Mouse (Mus musculus) midbrain, embryonic 14.5 days (tissue): ENCODE results near the gene Rbfox2. TPM values are rescaled to one million over a fixed set of nuclear protein-coding genes. Genes with fewer than 3 reads are reported as not detected.

Experiments used
- ATAC-seq: fragments of 200-750 bp; cut with Nextera tagmentation; 2 replicates; pipeline ENCODE4 v1.8.0; 2017; ENCODE audit warnings: moderate number of reproducible peaks, moderate library complexity; ENCODE audit not compliant: low FRiP score, low TSS enrichment
- DNase-seq: peaks from one replicate; pipeline ENCODE4 v3.0.0-alpha.2; 2015
- H3K27ac ChIP-seq: fragments of 300-500 bp; sonication (generic); replicated peaks from 2 replicates; pipeline ENCODE4 v1.5.1; 2014; ENCODE audit warnings: mild to moderate bottlenecking, low read depth, low read length, moderate library complexity
- H3K27me3 ChIP-seq: fragments of 300-500 bp; sonication (generic); 2 replicates; pipeline ENCODE4 v1.6.1; 2014; ENCODE audit warnings: low read length, control low read depth, mixed read lengths; ENCODE audit not compliant: control insufficient read depth, insufficient read depth
- H3K36me3 ChIP-seq: fragments of 300-500 bp; sonication (generic); 2 replicates; pipeline ENCODE4 v1.6.1; 2014; ENCODE audit warnings: low read length, control low read depth; ENCODE audit not compliant: control insufficient read depth, insufficient read depth
- H3K4me1 ChIP-seq: fragments of 300-500 bp; sonication (generic); 2 replicates; pipeline ENCODE4 v1.6.1; 2014; ENCODE audit warnings: mild to moderate bottlenecking, antibody characterized with exemption, low read length, control low read depth; ENCODE audit not compliant: control insufficient read depth, insufficient read depth
- H3K4me2 ChIP-seq: fragments of 300-500 bp; sonication (generic); 2 replicates; pipeline ENCODE4 v1.6.1; 2014; ENCODE audit warnings: mild to moderate bottlenecking, low read length, moderate library complexity
- H3K4me3 ChIP-seq: fragments of 300-500 bp; sonication (generic); replicated peaks from 2 replicates; pipeline ENCODE4 v1.5.1; 2014; ENCODE audit warnings: low read depth, low read length
- H3K9ac ChIP-seq: fragments of 300-500 bp; sonication (generic); replicated peaks from 2 replicates; pipeline ENCODE4 v1.6.1; 2014; ENCODE audit warnings: mild to moderate bottlenecking, low read length, moderate library complexity
- H3K9me3 ChIP-seq: fragments of 300-500 bp; sonication (generic); 2 replicates; pipeline ENCODE4 v1.6.1; 2016; ENCODE audit warnings: low read length, control low read depth, mixed read lengths; ENCODE audit not compliant: control insufficient read depth
- WGBS: fragments of 180-500 bp; shearing (Covaris S2); extraction: QIAGEN DNeasy Blood & Tissue Kit; methylation state at CpG from one replicate; pipeline ENCODE4 v1.1.7; 2014; 5-methylcytosine and 5-hydroxymethylcytosine counted together
- polyA plus RNA-seq: library from polyadenylated mRNA; unstranded; fragments of >200 nt; fragmentation: Nextera tagmentation; extraction: Ambion mirVana; gene quantifications from 2 replicates; pipeline ENCODE4 v1.2.1, GENCODE M21; 2014

Rbfox2 gene
- polyA plus RNA-seq, 1 experiment from 2014 or later: 195 TPM

- no peak for ATAC-seq
- no peaks in the 10 kb centered on the region for H3K9me3 ChIP-seq
- H3K27ac ChIP-seq: peak overlapping the region; percentile 97
- peaks cover 48% of the 10 kb centered on the region for H3K4me1 ChIP-seq
- peak; percentile 51 for DNase-seq
- no peaks in the 10 kb centered on the region for H3K27me3 ChIP-seq
- peak overlapping the region; percentile 73 for H3K4me3 ChIP-seq
- H3K4me2 ChIP-seq: peak overlapping the region; percentile 96
- H3K9ac ChIP-seq: peak overlapping the region; percentile 96
- 8% methylated on average over 4 of the region's 4 CpGs for WGBS
- no peaks in the 10 kb centered on the region; the same call in 1 of the 2 replicates for H3K36me3 ChIP-seq
Observed at GRCm38 (mm10) chr15:77151816-77152215, 155.0 kb downstream of the Rbfox2 start.

- Histone ChIP-seq H3K4me3 (peak overlapping the region; percentile 73), H3K4me2 (peak overlapping the region; percentile 96), H3K9ac (peak overlapping the region; percentile 96), H3K4me1 (peaks cover 45% of the 10 kb centered on the region), H3K27me3 (no peaks in the 10 kb centered on the region), H3K36me3 (no peaks in the 10 kb centered on the region; the same call in 1 of the 2 replicates), H3K9me3 (no peaks in the 10 kb centered on the region), H3K27ac (peak overlapping the region; percentile 45)
- 25% methylated on average over 8 of the region's 8 CpGs for WGBS
- DNase-seq: peak; percentile 56
- ATAC-seq: no peak
Observed at GRCm38 (mm10) chr15:77151178-77151577, 155.6 kb downstream of the Rbfox2 start.

GRCm38 (mm10) chr15:77150424-77150841 is 156.4 kb downstream of the Rbfox2 start:
- peak; percentile 65 for DNase-seq
- Histone ChIP-seq H3K4me1 (peaks cover 47% of the 10 kb centered on the region), H3K9me3 (no peaks in the 10 kb centered on the region), H3K9ac (peak overlapping the region; percentile 96), H3K4me3 (peak overlapping the region; percentile 73), H3K27ac (peak overlapping the region; percentile 91), H3K36me3 (no peaks in the 10 kb centered on the region; the same call in 1 of the 2 replicates), H3K27me3 (no peaks in the 10 kb centered on the region), H3K4me2 (peak overlapping the region; percentile 96)
- no peak for ATAC-seq
- WGBS: 11% methylated on average over 3 of the region's 3 CpGs

- peak overlapping the region; percentile 96 for H3K9ac ChIP-seq
- H3K27me3 ChIP-seq: no peaks in the 10 kb centered on the region
- H3K27ac ChIP-seq: peak overlapping the region; percentile 91
- WGBS: 24% methylated on average over 3 of the region's 3 CpGs
- no peaks in the 10 kb centered on the region for H3K9me3 ChIP-seq
- H3K4me3 ChIP-seq: peak overlapping the region; percentile 73
- H3K4me2 ChIP-seq: peak overlapping the region; percentile 96
- DNase-seq (no peak), ATAC-seq (no peak)
- no peaks in the 10 kb centered on the region; the same call in 1 of the 2 replicates for H3K36me3 ChIP-seq
- H3K4me1 ChIP-seq: peaks cover 47% of the 10 kb centered on the region
Observed at GRCm38 (mm10) chr15:77150000-77150399, 156.8 kb downstream of the Rbfox2 start.

- no peak for ATAC-seq
Observed at GRCm38 (mm10) chr15:77149551-77149950, 157.3 kb downstream of the Rbfox2 start.

GRCm38 (mm10) chr15:77146942-77147341 is 159.9 kb downstream of the Rbfox2 start:
- peaks cover 53% of the 10 kb centered on the region for H3K4me1 ChIP-seq
- WGBS: 89% methylated on average over 4 of the region's 4 CpGs
- no peak for DNase-seq

More at GRCm38 (mm10) chr15:77149551-77149950, 157.3 kb downstream of the Rbfox2 start:
- peak overlapping the region; percentile 96 for H3K9ac ChIP-seq
- peak overlapping the region; percentile 73 for H3K4me3 ChIP-seq
- peak overlapping the region; percentile 96 for H3K4me2 ChIP-seq
- H3K4me1 ChIP-seq: peaks cover 48% of the 10 kb centered on the region
- H3K27me3 ChIP-seq: no peaks in the 10 kb centered on the region
- H3K27ac ChIP-seq: peak overlapping the region; percentile 91; the same call in 1 of the 2 replicates
- DNase-seq: no peak
- WGBS: 65% methylated on average over 3 of the region's 3 CpGs
- H3K9me3 ChIP-seq: no peaks in the 10 kb centered on the region
- no peaks in the 10 kb centered on the region; the same call in 1 of the 2 replicates for H3K36me3 ChIP-seq

GRCm38 (mm10) chr15:77144960-77145359 is 161.8 kb downstream of the Rbfox2 start:
- H3K4me1 ChIP-seq: peaks cover 58% of the 10 kb centered on the region
- no peaks in the 10 kb centered on the region for H3K27me3 ChIP-seq
- no peaks in the 10 kb centered on the region for H3K9me3 ChIP-seq
- H3K4me3 ChIP-seq: no peak overlapping the region
- no peak for ATAC-seq
- no peak overlapping the region for H3K9ac ChIP-seq
- DNase-seq: no peak
- peaks cover 9% of the 10 kb centered on the region; the same call in 1 of the 2 replicates for H3K36me3 ChIP-seq
- WGBS: 91% methylated on average over 1 of the region's 1 CpGs
- H3K4me2 ChIP-seq: no peak overlapping the region
- H3K27ac ChIP-seq: no peak overlapping the region

More at GRCm38 (mm10) chr15:77146942-77147341, 159.9 kb downstream of the Rbfox2 start:
- Histone ChIP-seq H3K27me3 (no peaks in the 10 kb centered on the region), H3K27ac (no peak overlapping the region), H3K36me3 (no peaks in the 10 kb centered on the region; the same call in 1 of the 2 replicates), H3K4me2 (no peak overlapping the region; the same call in 1 of the 2 replicates), H3K9ac (no peak overlapping the region), H3K9me3 (no peaks in the 10 kb centered on the region), H3K4me3 (no peak overlapping the region)
- no peak for ATAC-seq

GRCm38 (mm10) chr15:77142787-77143186 is 164.0 kb downstream of the Rbfox2 start:
- Histone ChIP-seq H3K27ac (no peak overlapping the region), H3K9me3 (no peaks in the 10 kb centered on the region), H3K4me3 (no peak overlapping the region), H3K4me1 (peaks cover 47% of the 10 kb centered on the region), H3K9ac (no peak overlapping the region), H3K36me3 (peaks cover 9% of the 10 kb centered on the region; the same call in 1 of the 2 replicates), H3K4me2 (no peak overlapping the region), H3K27me3 (no peaks in the 10 kb centered on the region)
- no peak for ATAC-seq
- 85% methylated on average over 5 of the region's 5 CpGs for WGBS
- no peak for DNase-seq

- no peaks in the 10 kb centered on the region for H3K9me3 ChIP-seq
- H3K9ac ChIP-seq: no peak overlapping the region
- 73% methylated on average over 6 of the region's 6 CpGs for WGBS
- no peak overlapping the region for H3K4me2 ChIP-seq
- DNase-seq (no peak), ATAC-seq (no peak)
- no peak overlapping the region for H3K4me3 ChIP-seq
- no peak overlapping the region for H3K27ac ChIP-seq
- H3K36me3 ChIP-seq: peaks cover 9% of the 10 kb centered on the region; the same call in 1 of the 2 replicates
- peaks cover 43% of the 10 kb centered on the region for H3K4me1 ChIP-seq
- no peaks in the 10 kb centered on the region for H3K27me3 ChIP-seq
Observed at GRCm38 (mm10) chr15:77142352-77142751, 164.5 kb downstream of the Rbfox2 start.
